ENCODE assay signal across 8 mouse cellular contexts in the genomic region with DNA sequence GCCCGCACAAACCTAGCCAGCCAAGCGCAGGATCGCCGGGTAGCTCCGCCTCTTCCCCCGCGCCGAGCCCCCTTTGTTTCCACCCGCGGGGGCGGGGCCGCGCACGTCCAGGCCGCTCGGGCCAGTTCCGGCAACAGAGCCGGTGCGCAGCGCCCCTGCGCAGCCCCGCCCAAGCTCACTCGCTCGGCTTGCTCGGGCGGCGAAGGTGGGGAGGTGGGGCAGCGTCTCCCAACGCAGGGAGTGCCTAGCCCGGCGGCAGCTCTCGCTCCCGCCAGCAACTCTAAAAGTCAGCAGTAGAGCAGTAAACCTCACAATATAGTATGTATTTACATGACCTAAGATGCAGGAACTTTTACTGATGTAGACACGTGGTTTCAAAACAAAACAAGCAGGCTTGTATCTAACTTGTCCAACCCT.
DNase-seq lines count a peak whose midpoint lies in the region; ATAC-seq lines count a peak whose summit lies in the region.

No protein-coding gene starts in this region.

- H3K27me3 ChIP-seq in hindbrain, embryonic 15.5 days = no peaks in the 10 kb centered on the region

- H3K4me3 ChIP-seq in hindbrain, embryonic 15.5 days = peak overlapping the region; percentile 46

- peaks cover 42% of the 10 kb centered on the region for H3K4me1 ChIP-seq in hindbrain, embryonic 15.5 days (replicated peaks)

- peak; percentile 89 for ATAC-seq in hindbrain, embryonic 15.5 days (ENCODE audit: low FRiP score, low read depth)

- no peaks in the 10 kb centered on the region for H3K9me3 ChIP-seq in hindbrain, embryonic 15.5 days

- H3K4me2 ChIP-seq in hindbrain, embryonic 15.5 days = peak overlapping the region; percentile 64

- WGBS in hindbrain, embryonic 15.5 days = 0% methylated on average over 22 of the region's 34 CpGs

- no peaks in the 10 kb centered on the region for H3K36me3 ChIP-seq in hindbrain, embryonic 15.5 days

- peak; percentile 95 for DNase-seq in R1 (ENCODE audit: low read depth, low spot score)
- peak; percentile 93 to 97 for DNase-seq in cerebellum, postnatal 25 days
- DNase-seq in frontal cortex, postnatal 25 days (ENCODE audit: low spot score in 2 of 2) = peak; percentile 65 to 77
- DNase-seq in left cerebral cortex, adult 11 months (ENCODE audit: low spot score) = peak; percentile 71
- DNase-seq in lung, postnatal 4 days = peak; percentile 97 to 99
- DNase-seq in retina, postnatal 7 days (ENCODE audit: low read depth, low spot score) = peak; percentile 90
- DNase-seq in urinary bladder, adult 2 months (ENCODE audit: low spot score) = peak; percentile 93

- peak overlapping the region; percentile 50 for H3K27ac ChIP-seq in hindbrain, embryonic 15.5 days (replicated peaks)

- peak overlapping the region; percentile 38 for H3K9ac ChIP-seq in hindbrain, embryonic 15.5 days

Comparison
In these comparisons a context has a peak if more than half of its experiments do, and no peak if none do; other contexts are left out.
1. Peak in every context shown above with its lines: DNase-seq, ATAC-seq, H3K4me3 ChIP-seq and H3K27ac ChIP-seq.